Mouse (Mus musculus): Measurements from ENCODE around the gene Olfr572. TPM values are rescaled to one million over a fixed set of nuclear protein-coding genes. Genes with fewer than 3 reads are reported as not detected.

Gene Olfr572
- not detected in 2 replicates for polyA plus RNA-seq (2021; fragmentation: Nextera tagmentation)
- long read RNA-seq, experiment 1: 0 reads
- long read RNA-seq, experiment 2: 0 reads

DNA sequence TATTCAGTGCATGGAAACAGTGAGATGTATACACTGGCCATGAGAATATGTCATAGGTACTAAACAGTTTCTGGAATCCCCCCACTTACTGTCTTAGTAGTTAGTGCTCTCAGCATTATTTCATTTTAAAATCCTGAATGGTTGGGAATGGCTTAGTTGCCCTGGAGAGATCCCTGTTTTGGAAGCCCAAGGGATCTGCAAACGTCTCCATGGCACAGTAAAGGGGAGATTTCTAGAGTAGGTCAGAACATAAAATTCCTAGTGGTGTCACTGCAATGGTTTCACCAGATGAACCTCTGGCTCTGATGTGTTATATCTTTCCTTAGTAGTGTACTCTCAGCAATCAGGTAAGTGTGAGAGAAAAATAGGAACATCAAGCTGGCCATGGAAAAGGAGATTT is at the start of gene Olfr572:
Olfr572 (plus strand) TSS at position 301 of the 400 bp plus-strand sequence.

DNA sequence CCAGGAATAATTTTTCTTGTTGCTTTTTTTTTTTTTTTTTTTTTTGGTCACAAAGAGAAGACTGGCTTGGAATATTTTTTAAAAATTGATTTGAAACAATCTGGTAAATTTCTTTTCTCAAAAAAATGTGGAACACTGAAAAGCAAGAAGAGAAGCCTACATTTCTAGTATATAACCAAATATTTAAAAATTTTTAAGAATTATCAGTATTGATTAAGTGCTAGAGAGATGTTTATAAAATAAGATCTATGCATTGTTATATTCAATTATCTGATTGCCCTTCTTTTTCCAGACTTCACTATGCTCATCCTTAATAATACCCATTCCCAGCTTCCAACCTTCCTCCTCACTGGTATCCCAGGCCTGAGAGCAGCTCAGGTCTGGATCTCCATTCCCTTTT is 47.4 kb upstream of the Olfr572 start, which contains the start of gene Olfr568:
Olfr568 (plus strand) TSS at position 301 of the 400 bp plus-strand sequence.

GRCm38 (mm10) chr7:102890782-102891181 is 33.4 kb upstream of the Olfr572 start, which contains the start of gene Olfr569:
TSS of gene Olfr569 (minus strand) at chr7:102890882.

DNA sequence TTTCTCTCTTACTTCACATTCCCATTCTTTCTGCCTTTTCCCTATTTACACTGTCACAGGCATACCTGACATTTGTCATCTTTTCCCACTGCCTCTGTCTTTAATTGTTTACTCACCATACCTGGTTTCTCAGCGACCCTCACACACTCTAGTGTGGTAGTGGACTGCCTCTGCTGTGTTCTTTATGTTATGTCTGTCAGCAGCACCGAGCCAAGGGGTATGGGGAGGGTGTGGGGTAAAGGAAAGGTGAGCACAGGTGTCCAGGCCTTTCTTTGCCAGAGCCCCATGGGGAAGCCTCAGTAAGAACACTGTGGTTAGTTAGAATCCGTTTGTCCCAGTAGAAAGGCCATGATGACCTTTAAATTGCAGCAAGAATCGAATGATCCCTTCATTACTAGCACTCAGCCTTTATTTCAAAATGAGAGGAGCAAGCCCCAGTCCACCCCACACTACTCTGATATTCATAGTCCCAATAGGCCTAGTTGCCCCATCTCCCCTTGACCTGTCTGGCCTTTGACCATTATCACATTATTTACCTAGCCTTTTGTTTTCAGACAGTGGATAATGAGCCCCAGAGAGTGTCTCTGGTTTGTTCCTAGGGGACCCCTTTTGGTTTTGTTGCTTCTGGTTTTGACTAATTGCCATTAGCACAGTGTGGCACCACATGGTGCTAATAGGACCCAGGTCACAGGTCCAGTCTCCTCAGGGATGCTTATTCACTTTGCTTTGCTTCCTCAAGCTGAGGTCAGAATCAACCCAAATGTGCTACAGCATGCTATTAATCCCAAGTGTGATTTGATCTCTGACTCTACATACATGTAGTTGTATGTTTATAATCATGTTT is 7.0 kb upstream of the Olfr572 start, which contains the start of gene Olfr571:
Olfr571 (minus strand) TSS at position 505 of the 844 bp plus-strand sequence.

DNA sequence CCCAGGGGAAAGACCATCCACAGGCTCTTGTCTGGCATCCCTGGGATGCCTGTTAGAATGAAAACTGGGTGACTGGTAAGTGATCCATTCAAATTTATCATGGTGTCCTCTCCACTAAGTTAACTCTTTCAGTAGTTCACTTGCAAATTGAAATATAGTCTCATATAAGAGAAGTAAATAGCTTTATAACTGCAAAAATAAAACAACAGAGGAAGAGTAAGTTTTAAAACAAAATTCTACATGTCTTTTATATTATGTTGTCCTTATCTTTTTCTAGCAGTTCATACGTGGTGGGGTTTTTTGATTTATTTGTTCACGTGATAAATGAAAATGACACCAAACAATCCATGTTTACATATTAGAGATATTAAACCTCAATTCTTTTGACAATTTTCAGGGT is 18.3 kb downstream of the Olfr572 start, which contains the start of gene Olfr573-ps1:
Olfr573-ps1 (minus strand) TSS at position 101 of the 400 bp plus-strand sequence.

DNA sequence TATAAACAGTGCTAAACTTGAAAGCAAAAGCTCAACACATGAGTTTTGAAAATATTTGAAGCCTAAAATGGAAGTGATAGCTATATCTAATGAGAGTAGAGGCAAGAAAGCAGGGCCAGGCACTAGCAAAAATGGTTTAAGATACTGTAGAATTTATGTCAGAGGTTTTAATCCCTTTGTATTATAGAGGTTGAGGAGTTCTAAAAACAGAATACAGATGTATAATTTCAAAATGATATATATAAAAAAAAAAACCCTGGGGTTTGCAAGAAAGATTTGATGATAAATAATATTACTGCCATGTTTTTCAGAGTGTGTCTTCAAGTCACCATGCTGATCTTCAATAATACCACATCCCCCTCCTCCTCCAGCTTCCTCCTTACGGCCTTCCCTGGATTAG is 24.0 kb downstream of the Olfr572 start, which contains the start of gene Olfr574:
Olfr574 (plus strand) TSS at position 301 of the 400 bp plus-strand sequence.

DNA sequence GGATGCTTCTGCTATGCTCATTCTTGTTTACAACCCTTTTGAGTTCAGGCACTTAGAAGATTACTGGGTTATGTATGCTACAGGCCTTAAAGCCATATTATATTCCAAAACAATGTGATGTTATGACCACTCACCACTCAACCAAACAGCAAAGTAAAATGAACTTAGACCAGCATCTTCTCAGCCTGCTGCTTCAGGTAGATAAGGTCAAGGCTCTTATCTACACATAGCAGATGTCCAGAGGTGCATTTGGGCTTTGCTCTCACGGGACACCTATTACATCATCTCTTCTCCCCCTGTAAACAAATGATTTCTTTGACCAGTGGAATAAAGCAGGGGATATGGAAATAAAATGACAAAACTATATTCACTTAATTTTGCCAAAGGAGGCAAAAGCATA is 34.4 kb downstream of the Olfr572 start, which contains the start of gene Olfr575:
Olfr575 (minus strand) TSS at position 183 of the 400 bp plus-strand sequence.

GRCm38 (mm10) chr7:102962360-102962759 is 38.2 kb downstream of the Olfr572 start, which contains the start of gene Olfr576:
TSS of gene Olfr576 (plus strand) at chr7:102962660.

DNA sequence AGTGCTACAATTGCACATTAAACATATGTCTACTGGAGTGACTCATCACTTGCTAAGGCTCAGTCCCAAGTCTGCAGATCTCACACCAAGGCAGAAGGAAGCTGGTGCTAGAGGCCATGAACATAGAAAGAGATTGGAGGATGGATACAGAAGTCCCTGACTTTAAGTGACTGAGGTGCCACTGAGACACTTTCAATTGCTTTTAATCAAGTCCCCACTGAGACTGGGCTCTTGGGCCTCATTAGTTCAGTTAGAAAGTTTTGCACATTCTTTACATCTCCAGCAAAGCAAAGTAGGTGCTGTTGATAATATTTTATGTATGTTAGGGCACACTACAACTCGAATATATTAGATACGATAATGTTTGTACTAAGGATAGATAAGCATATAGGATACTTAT is 51.6 kb downstream of the Olfr572 start, which contains the start of gene Olfr577:
Olfr577 (minus strand) TSS at position 101 of the 400 bp plus-strand sequence.

Other genes with a start within 250 kb of the Olfr572 start
- 2.1 and 2.6 TPM in 2 replicates for gene Trim68, start 237.1 kb upstream of the Olfr572 start, polyA plus RNA-seq (2021; fragmentation: Nextera tagmentation)
- not detected in 2 replicates for gene Olfr557, start 228.5 kb upstream of the Olfr572 start, polyA plus RNA-seq (2021; fragmentation: Nextera tagmentation)
- 0.10 and 0.13 TPM in 2 replicates for gene Olfr558, start 222.2 kb upstream of the Olfr572 start, polyA plus RNA-seq (2021; fragmentation: Nextera tagmentation)
- not detected in 2 replicates for gene Olfr33, start 205.3 kb upstream of the Olfr572 start, polyA plus RNA-seq (2021; fragmentation: Nextera tagmentation)
- not detected in 2 replicates for gene Olfr559, start 196.9 kb upstream of the Olfr572 start, polyA plus RNA-seq (2021; fragmentation: Nextera tagmentation)
- gene Olfr560, start 165.0 kb upstream of the Olfr572 start, polyA plus RNA-seq (2021; fragmentation: Nextera tagmentation): not detected in 2 replicates
- gene Olfr78, start 164.9 kb upstream of the Olfr572 start, polyA plus RNA-seq (2021; fragmentation: Nextera tagmentation): not detected in 2 replicates
- not detected in 2 replicates for gene Olfr561, start 153.2 kb upstream of the Olfr572 start, polyA plus RNA-seq (2021; fragmentation: Nextera tagmentation)
- not detected in 2 replicates for gene Olfr564, start 120.9 kb upstream of the Olfr572 start, polyA plus RNA-seq (2021; fragmentation: Nextera tagmentation)
- not detected in 2 replicates for gene Olfr566, start 65.6 kb upstream of the Olfr572 start, polyA plus RNA-seq (2021; fragmentation: Nextera tagmentation)
- not detected in 2 replicates for gene Olfr568, start 47.3 kb upstream of the Olfr572 start, polyA plus RNA-seq (2021; fragmentation: Nextera tagmentation)
- not detected in 2 replicates for gene Olfr569, start 33.5 kb upstream of the Olfr572 start, polyA plus RNA-seq (2021; fragmentation: Nextera tagmentation)
- gene Olfr570, start 29.8 kb upstream of the Olfr572 start, polyA plus RNA-seq (2021; fragmentation: Nextera tagmentation): 0.23 TPM in 1 of 2 replicates, not detected in the other
- gene Olfr571, start 6.9 kb upstream of the Olfr572 start, polyA plus RNA-seq (2021; fragmentation: Nextera tagmentation): not detected in 2 replicates
- gene Olfr573-ps1, start 18.2 kb downstream of the Olfr572 start, polyA plus RNA-seq (2021; fragmentation: Nextera tagmentation): not detected in 2 replicates
- not detected in 2 replicates for gene Olfr574, start 24.1 kb downstream of the Olfr572 start, polyA plus RNA-seq (2021; fragmentation: Nextera tagmentation)
- gene Olfr575, start 34.4 kb downstream of the Olfr572 start, polyA plus RNA-seq (2021; fragmentation: Nextera tagmentation): not detected in 2 replicates
- not detected in 2 replicates for gene Olfr576, start 38.3 kb downstream of the Olfr572 start, polyA plus RNA-seq (2021; fragmentation: Nextera tagmentation)
- not detected in 2 replicates for gene Olfr577, start 51.5 kb downstream of the Olfr572 start, polyA plus RNA-seq (2021; fragmentation: Nextera tagmentation)
- not detected in 2 replicates for gene Olfr578, start 64.9 kb downstream of the Olfr572 start, polyA plus RNA-seq (2021; fragmentation: Nextera tagmentation)
- not detected in 2 replicates for gene Olfr582, start 113.6 kb downstream of the Olfr572 start, polyA plus RNA-seq (2021; fragmentation: Nextera tagmentation)
- gene Olfr583, start 126.9 kb downstream of the Olfr572 start, polyA plus RNA-seq (2021; fragmentation: Nextera tagmentation): not detected in 2 replicates
- not detected in 2 replicates for gene Olfr584, start 157.5 kb downstream of the Olfr572 start, polyA plus RNA-seq (2021; fragmentation: Nextera tagmentation)
- not detected in 2 replicates for gene Olfr585, start 173.3 kb downstream of the Olfr572 start, polyA plus RNA-seq (2021; fragmentation: Nextera tagmentation)
- not detected in 2 replicates for gene Olfr586, start 201.2 kb downstream of the Olfr572 start, polyA plus RNA-seq (2021; fragmentation: Nextera tagmentation)
- gene Olfr588-ps1, start 216.5 kb downstream of the Olfr572 start, polyA plus RNA-seq (2021; fragmentation: Nextera tagmentation): not detected in 2 replicates
- gene Olfr589, start 231.9 kb downstream of the Olfr572 start, polyA plus RNA-seq (2021; fragmentation: Nextera tagmentation): not detected in 2 replicates